17 mouse cellular contexts compared by ENCODE assay signal in genomic region chr2:26356678-26357077, GRCm38 (mm10). TPM values are rescaled to one million over a fixed set of nuclear protein-coding genes. Genes with fewer than 3 reads are reported as not detected.
DNase-seq lines count a peak whose midpoint lies in the region; ATAC-seq lines count a peak whose summit lies in the region.
"Had no signal": no experiment of that assay in that cellular context is flagged by ENCODE, and none has a peak within 500 bp of the region (broad histone marks: within the 10 kb centered on the region; RNA-seq: fewer than 3 reads in every experiment).

No protein-coding gene starts in this region.

- no peak overlapping the region for H3K9ac ChIP-seq in midbrain, embryonic 11.5 days (ENCODE audit: low read length)
- no peak overlapping the region for H3K9ac ChIP-seq in midbrain, embryonic 13.5 days (replicated peaks)
- no peak overlapping the region for H3K9ac ChIP-seq in kidney, embryonic 14.5 days (ENCODE audit: low read depth, low read length)
- H3K9ac ChIP-seq: embryonic facial prominence, embryonic 12.5 days; hindbrain, embryonic 14.5 days; intestine, embryonic 15.5 days had no signal

- no peak for ATAC-seq in midbrain, embryonic 11.5 days (ENCODE audit: low FRiP score)
- no peak for ATAC-seq in midbrain, embryonic 13.5 days
- ATAC-seq in erythroid progenitor cell, adult 5-6 weeks (replicated peaks; ENCODE audit: low FRiP score, poor library complexity, severe bottlenecking) = no peak
- no peak for ATAC-seq in kidney, embryonic 14.5 days (ENCODE audit: low FRiP score, low TSS enrichment)
- ATAC-seq: intestine, embryonic 15.5 days; midbrain, embryonic 16.5 days had no signal

- H3K27ac ChIP-seq in midbrain, embryonic 11.5 days (ENCODE audit: low read depth, low read length) = no peak overlapping the region
- no peak overlapping the region for H3K27ac ChIP-seq in midbrain, embryonic 13.5 days
- no peak overlapping the region for H3K27ac ChIP-seq in kidney, embryonic 14.5 days (ENCODE audit: low read depth, low read length)
- H3K27ac ChIP-seq: embryonic facial prominence, embryonic 12.5 days; gastrocnemius, adult 2 months; heart, adult 2 months; hindbrain, embryonic 14.5 days; intestine, embryonic 15.5 days; layer of hippocampus, adult 2 months; macrophage had no signal

- no peaks in the 10 kb centered on the region for H3K27me3 ChIP-seq in midbrain, embryonic 11.5 days (ENCODE audit: control insufficient read depth, insufficient read depth, low read length)
- H3K27me3 ChIP-seq in midbrain, embryonic 13.5 days = no peaks in the 10 kb centered on the region
- H3K27me3 ChIP-seq in kidney, embryonic 14.5 days (ENCODE audit: control insufficient read depth, insufficient read depth, low read length) = no peaks in the 10 kb centered on the region
- H3K27me3 ChIP-seq: embryonic facial prominence, embryonic 12.5 days; intestine, embryonic 15.5 days had no signal

- peak; percentile 21 for DNase-seq in cerebellum, adult 9-11 months
- no peak for DNase-seq in cerebellum, adult 8-10 months
- peak; percentile 71 for DNase-seq in midbrain, embryonic 11.5 days (ENCODE audit: low spot score, missing footprints)
- DNase-seq in naive thymus-derived CD4-positive, alpha-beta T cell, adult 2 months (ENCODE audit: low read depth) = peak; percentile 31
- no peak for DNase-seq in adrenal gland, adult 18-20 months (ENCODE audit: low spot score in 2 of 2)
- DNase-seq: gastrocnemius, adult 2 months; heart, adult 2 months; left cerebral cortex, postnatal 4 days had no signal

- H3K36me3 ChIP-seq in midbrain, embryonic 11.5 days (ENCODE audit: control insufficient read depth, insufficient read depth, low read length) = no peaks in the 10 kb centered on the region
- peaks cover 13% of the 10 kb centered on the region; the same call in 1 of the 2 replicates for H3K36me3 ChIP-seq in midbrain, embryonic 13.5 days
- no peaks in the 10 kb centered on the region for H3K36me3 ChIP-seq in kidney, embryonic 14.5 days (ENCODE audit: control insufficient read depth, insufficient read depth, low read length)
- H3K36me3 ChIP-seq: embryonic facial prominence, embryonic 12.5 days; intestine, embryonic 15.5 days had no signal

- no peak overlapping the region for H3K4me2 ChIP-seq in midbrain, embryonic 11.5 days
- H3K4me2 ChIP-seq in midbrain, embryonic 13.5 days (replicated peaks) = no peak overlapping the region
- H3K4me2 ChIP-seq in kidney, embryonic 14.5 days (replicated peaks; ENCODE audit: low read depth, low read length) = no peak overlapping the region
- H3K4me2 ChIP-seq: embryonic facial prominence, embryonic 12.5 days; hindbrain, embryonic 14.5 days; intestine, embryonic 15.5 days had no signal

- WGBS in midbrain, embryonic 11.5 days = 81% methylated on average over 7 of the region's 7 CpGs
- 78% methylated on average over 7 of the region's 7 CpGs for WGBS in midbrain, embryonic 13.5 days
- 76% methylated on average over 7 of the region's 7 CpGs for WGBS in kidney, embryonic 14.5 days

- H3K4me1 ChIP-seq in midbrain, embryonic 11.5 days (ENCODE audit: control insufficient read depth, insufficient read depth, low read length) = peaks cover 7% of the 10 kb centered on the region
- H3K4me1 ChIP-seq in midbrain, embryonic 13.5 days (replicated peaks) = peaks cover 12% of the 10 kb centered on the region
- peaks cover 11% of the 10 kb centered on the region for H3K4me1 ChIP-seq in kidney, embryonic 14.5 days (ENCODE audit: control insufficient read depth, insufficient read depth, low read length)

- no peaks in the 10 kb centered on the region for H3K9me3 ChIP-seq in midbrain, embryonic 11.5 days (ENCODE audit: control insufficient read depth, low read length)
- no peaks in the 10 kb centered on the region for H3K9me3 ChIP-seq in midbrain, embryonic 13.5 days
- H3K9me3 ChIP-seq in kidney, embryonic 14.5 days (ENCODE audit: control insufficient read depth, low read length) = no peaks in the 10 kb centered on the region
- H3K9me3 ChIP-seq: embryonic facial prominence, embryonic 12.5 days; intestine, embryonic 15.5 days had no signal

- no peak overlapping the region for H3K4me3 ChIP-seq in midbrain, embryonic 11.5 days (ENCODE audit: low read depth, low read length)
- no peak overlapping the region for H3K4me3 ChIP-seq in midbrain, embryonic 13.5 days (replicated peaks)
- H3K4me3 ChIP-seq in kidney, embryonic 14.5 days (ENCODE audit: low read length) = no peak overlapping the region
- H3K4me3 ChIP-seq: embryonic facial prominence, embryonic 12.5 days; gastrocnemius, adult 2 months; heart, adult 2 months; intestine, embryonic 15.5 days; layer of hippocampus, adult 2 months had no signal

RNA-seq across cellular contexts. Expression of gene Card9, which starts 4.0 kb away (rescaled TPM):
- 0.99 and 1.1 TPM in 2 replicates for polyA plus RNA-seq in midbrain, embryonic 11.5 days (2014; fragmentation: Nextera tagmentation; extraction: Ambion mirVana)
- polyA plus RNA-seq in midbrain, embryonic 13.5 days (2015; fragmentation: Nextera tagmentation; extraction: Ambion mirVana) = 1.4 and 2.3 TPM in 2 replicates
- total RNA-seq in erythroid progenitor cell, adult 5-6 weeks (2015; ENCODE audit: low replicate concordance) = 10.9 TPM in 1 of 2 replicates, not detected in the other
- total RNA-seq in erythroid progenitor cell, adult 5-6 weeks (2017; ENCODE audit: low replicate concordance) = 11.3 and 16.9 TPM in 2 replicates
- 1 to 10 TPM; 1.9 to 2.0 TPM for total RNA-seq in adrenal gland, adult 18-20 months (2021)
- 0.24 and 0.53 TPM in 2 replicates for polyA plus RNA-seq in kidney, embryonic 14.5 days (2014; fragmentation: Nextera tagmentation; extraction: Ambion mirVana)

RNA-seq across cellular contexts. Expression of gene Dnlz, which starts 4.8 kb away (rescaled TPM):
- polyA plus RNA-seq in midbrain, embryonic 11.5 days (2014; fragmentation: Nextera tagmentation; extraction: Ambion mirVana) = 29.5 and 35.0 TPM in 2 replicates
- 28.1 and 30.6 TPM in 2 replicates for polyA plus RNA-seq in midbrain, embryonic 13.5 days (2015; fragmentation: Nextera tagmentation; extraction: Ambion mirVana)
- 0.72 and 0.84 TPM in 2 replicates for total RNA-seq in erythroid progenitor cell, adult 5-6 weeks (2015; ENCODE audit: low replicate concordance)
- 1.8 and 2.7 TPM in 2 replicates for total RNA-seq in erythroid progenitor cell, adult 5-6 weeks (2017; ENCODE audit: low replicate concordance)
- total RNA-seq in adrenal gland, adult 18-20 months (2021) = 10 to 100 TPM; 21.4 to 27.0 TPM
- 27.4 and 33.3 TPM in 2 replicates for polyA plus RNA-seq in kidney, embryonic 14.5 days (2014; fragmentation: Nextera tagmentation; extraction: Ambion mirVana)

RNA-seq across cellular contexts. Expression of gene Snapc4, which starts 23.8 kb away (rescaled TPM):
- polyA plus RNA-seq in midbrain, embryonic 11.5 days (2014; fragmentation: Nextera tagmentation; extraction: Ambion mirVana) = 22.3 and 22.5 TPM in 2 replicates
- 28.2 and 32.3 TPM in 2 replicates for polyA plus RNA-seq in midbrain, embryonic 13.5 days (2015; fragmentation: Nextera tagmentation; extraction: Ambion mirVana)
- 1.3 and 3.2 TPM in 2 replicates for total RNA-seq in erythroid progenitor cell, adult 5-6 weeks (2015; ENCODE audit: low replicate concordance)
- total RNA-seq in erythroid progenitor cell, adult 5-6 weeks (2017; ENCODE audit: low replicate concordance) = 10.5 and 13.2 TPM in 2 replicates
- 10 to 100 TPM; 31.0 to 36.5 TPM for total RNA-seq in adrenal gland, adult 18-20 months (2021)
- polyA plus RNA-seq in kidney, embryonic 14.5 days (2014; fragmentation: Nextera tagmentation; extraction: Ambion mirVana) = 24.6 and 29.3 TPM in 2 replicates

RNA-seq across cellular contexts. Expression of gene Entr1, which starts 32.4 kb away (rescaled TPM):
- 115 and 119 TPM in 2 replicates for polyA plus RNA-seq in midbrain, embryonic 11.5 days (2014; fragmentation: Nextera tagmentation; extraction: Ambion mirVana)
- 165 and 166 TPM in 2 replicates for polyA plus RNA-seq in midbrain, embryonic 13.5 days (2015; fragmentation: Nextera tagmentation; extraction: Ambion mirVana)
- 35.7 and 40.7 TPM in 2 replicates for total RNA-seq in erythroid progenitor cell, adult 5-6 weeks (2015; ENCODE audit: low replicate concordance)
- total RNA-seq in erythroid progenitor cell, adult 5-6 weeks (2017; ENCODE audit: low replicate concordance) = 43.7 and 51.0 TPM in 2 replicates
- total RNA-seq in adrenal gland, adult 18-20 months (2021) = 100 to 1,000 TPM; 114 to 119 TPM
- polyA plus RNA-seq in kidney, embryonic 14.5 days (2014; fragmentation: Nextera tagmentation; extraction: Ambion mirVana) = 86.1 and 112 TPM in 2 replicates

RNA-seq across cellular contexts. Expression of gene Pmpca, which starts 32.5 kb away (rescaled TPM):
- polyA plus RNA-seq in midbrain, embryonic 11.5 days (2014; fragmentation: Nextera tagmentation; extraction: Ambion mirVana) = 110 and 118 TPM in 2 replicates
- 107 and 110 TPM in 2 replicates for polyA plus RNA-seq in midbrain, embryonic 13.5 days (2015; fragmentation: Nextera tagmentation; extraction: Ambion mirVana)
- 18.9 and 35.7 TPM in 2 replicates for total RNA-seq in erythroid progenitor cell, adult 5-6 weeks (2015; ENCODE audit: low replicate concordance)
- 28.9 and 34.4 TPM in 2 replicates for total RNA-seq in erythroid progenitor cell, adult 5-6 weeks (2017; ENCODE audit: low replicate concordance)
- 100 to 1,000 TPM; 139 to 150 TPM for total RNA-seq in adrenal gland, adult 18-20 months (2021)
- 68.9 and 113 TPM in 2 replicates for polyA plus RNA-seq in kidney, embryonic 14.5 days (2014; fragmentation: Nextera tagmentation; extraction: Ambion mirVana)

Comparison
In these comparisons a context has a peak if more than half of its experiments do, and no peak if none do; other contexts are left out.
1. DNase-seq: peak in cerebellum, adult 9-11 months (single experiment), midbrain, embryonic 11.5 days (single experiment) and naive thymus-derived CD4-positive, alpha-beta T cell, adult 2 months (single experiment); none in cerebellum, adult 8-10 months (single experiment) and adrenal gland, adult 18-20 months (0 of 2).